Mouse (Mus musculus) hindlimb bud, embryonic 11.5 days (tissue): ENCODE measurements at regions not wholly inside any gene's neighbourhood (a gene's known extent, or its start where the extent isn't known, plus 50 kb on each side); places are given as distances from the start of the nearest gene placed in this dataset.

Experiments used
- DNase-seq: peaks from one replicate; pipeline ENCODE4 v3.0.0-alpha.2; 2012; ENCODE audit warnings: low read depth, low spot score; ENCODE audit errors: extremely low spot score

DNA sequence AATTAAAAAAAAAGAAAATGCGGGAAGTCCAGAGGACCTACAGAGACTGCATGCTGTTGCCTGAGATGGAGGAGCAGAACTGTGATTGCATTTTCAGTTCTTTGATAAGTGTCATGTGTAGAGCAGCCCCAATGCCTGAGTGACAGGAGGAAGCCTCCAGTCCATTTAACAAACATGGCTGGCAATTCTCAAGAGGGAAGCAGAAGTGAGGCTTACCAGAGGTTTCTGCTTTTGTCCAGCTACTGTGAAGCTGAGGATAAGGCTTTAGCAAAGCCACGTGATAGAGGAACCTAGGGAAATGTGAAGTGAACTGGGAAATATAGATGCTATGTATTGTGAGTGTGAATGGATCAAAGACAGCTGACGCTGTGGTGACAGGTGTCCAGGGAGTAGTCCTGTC, 56.6 kb downstream of the Sucnr1 start:
- no peak for DNase-seq

DNA sequence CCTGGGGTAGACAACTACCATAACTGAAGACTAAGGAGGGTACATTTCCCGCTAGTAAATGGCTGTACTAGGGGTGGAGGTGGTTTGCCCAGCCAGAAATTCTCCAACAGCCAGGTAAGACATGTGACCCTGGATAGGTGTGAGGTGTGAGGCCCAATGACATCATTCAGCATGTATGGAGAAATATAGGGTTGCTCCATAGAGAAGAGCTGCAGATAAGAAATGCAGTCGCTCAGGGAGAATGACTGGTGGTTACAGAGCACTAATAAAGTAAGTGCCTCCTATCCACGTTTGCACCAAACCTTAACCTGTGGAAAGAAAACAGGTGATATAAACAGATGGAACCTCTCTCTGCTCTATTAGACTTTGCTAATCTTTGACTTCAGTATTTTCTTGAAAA, 78.2 kb downstream of the Sucnr1 start:
- DNase-seq = no peak

DNA sequence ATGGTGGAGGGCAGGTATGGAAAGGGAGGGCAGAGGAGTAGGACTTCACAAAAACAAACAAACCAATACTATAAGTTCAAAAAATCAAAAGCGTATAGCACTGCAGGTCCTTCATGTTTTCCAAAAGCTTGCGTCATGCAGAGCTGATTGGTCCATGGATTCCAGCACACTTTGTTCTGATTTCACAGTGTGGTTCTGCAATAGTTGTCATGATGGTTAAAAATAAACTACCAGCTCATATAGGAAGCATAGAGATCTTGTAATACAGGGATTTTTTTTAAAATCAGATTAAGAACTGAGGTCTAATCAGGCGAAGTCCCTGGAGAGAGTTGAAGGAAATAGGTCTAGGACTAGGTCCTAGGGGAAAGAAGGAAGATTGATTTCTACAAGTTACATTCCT, 86.0 kb downstream of the Sucnr1 start:
- no peak for DNase-seq

DNA sequence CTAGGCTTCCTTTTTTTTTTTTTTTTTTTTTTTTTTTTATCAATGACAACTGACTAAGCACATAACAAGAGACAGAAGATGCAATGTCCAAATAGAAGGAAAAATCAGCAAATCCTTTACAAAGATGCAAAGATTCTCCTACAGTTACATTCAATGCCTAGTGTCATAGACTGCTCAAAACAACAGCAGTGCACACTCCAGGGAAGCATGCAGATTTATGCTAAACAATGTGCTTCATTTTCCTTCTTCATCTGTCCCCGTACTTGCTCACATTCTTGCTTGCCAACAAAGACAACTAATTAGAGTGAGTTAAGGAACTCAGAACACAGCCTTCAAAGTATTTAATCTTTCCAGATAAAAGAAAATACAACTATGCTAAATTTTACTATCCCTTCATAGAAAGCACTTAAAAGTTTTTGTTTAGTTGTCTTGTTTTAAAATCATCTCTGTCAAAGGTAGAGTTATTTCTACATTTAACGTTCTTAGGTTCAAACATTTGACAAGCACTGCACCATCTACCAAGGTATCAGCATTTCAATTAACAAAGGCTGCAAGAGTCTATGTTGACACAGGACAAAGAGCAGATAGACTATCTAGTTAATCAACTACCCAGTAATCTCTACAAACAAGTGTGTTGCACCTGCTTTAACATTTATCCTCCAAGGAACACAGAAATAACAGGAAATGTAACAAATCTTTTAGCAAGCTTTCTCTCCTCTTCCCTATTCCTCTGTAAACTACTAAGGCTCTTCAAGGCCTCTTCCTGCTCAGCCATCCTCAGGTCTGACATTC, 86.7 kb downstream of the Sucnr1 start:
- DNase-seq = no peak

DNA sequence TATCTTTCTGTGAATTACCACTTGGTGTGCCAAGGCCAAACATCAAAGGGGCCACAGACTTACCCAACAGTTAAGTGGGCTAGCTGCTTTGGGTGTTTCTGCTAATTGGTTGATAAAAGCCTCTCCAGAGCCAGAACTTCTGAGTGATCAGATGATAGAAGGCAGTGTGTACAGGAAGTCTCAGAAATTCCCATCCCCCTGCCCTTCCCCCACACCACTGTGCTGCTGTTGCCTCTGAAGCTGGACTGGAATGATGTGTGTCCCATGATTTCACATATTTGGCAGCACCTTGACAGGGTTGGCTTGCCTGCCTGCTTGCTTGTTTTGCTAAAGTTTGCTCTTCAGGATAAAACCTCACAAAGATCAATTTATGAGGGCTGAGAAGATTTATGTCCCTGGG, 87.9 kb downstream of the Sucnr1 start:
- no peak for DNase-seq

DNA sequence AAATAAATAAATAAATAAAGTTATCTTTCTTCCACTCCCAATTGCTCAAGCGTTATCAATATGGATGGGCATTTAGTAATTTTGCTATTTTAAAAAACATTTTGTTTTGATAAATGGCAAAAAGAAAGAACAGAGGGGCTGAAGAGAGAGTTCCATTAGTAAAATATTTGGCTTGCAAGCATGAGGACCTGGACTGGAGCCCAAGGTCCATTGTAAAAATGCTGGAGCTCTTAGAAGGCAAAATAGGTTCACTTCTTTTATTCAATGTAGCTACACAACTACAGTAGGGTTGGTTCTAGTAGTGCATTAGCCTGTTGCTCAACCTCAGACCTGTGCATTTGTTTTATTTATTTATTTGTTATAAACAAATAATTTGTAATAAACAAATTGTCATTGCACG, 102.8 kb downstream of the Sucnr1 start:
- DNase-seq = no peak

DNA sequence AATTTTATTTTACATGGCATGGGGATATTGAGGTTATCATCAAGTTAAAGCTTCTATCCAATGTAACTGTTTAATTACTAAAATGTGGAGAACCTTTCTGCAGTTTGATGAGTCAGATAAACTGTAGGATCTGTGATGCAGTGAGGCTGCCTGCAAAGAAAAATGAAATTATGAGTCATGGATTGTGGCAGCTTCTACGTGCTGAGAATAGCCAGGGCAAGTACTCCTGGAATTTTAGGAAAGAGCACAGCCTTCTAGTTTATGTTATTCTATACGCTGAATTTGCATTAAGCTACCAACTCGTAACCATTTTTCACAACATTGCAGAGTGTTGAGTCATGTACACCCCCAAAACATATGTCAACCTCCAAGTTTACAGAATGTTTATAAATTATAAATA, 114.4 kb downstream of the Sucnr1 start:
- no peak for DNase-seq

DNA sequence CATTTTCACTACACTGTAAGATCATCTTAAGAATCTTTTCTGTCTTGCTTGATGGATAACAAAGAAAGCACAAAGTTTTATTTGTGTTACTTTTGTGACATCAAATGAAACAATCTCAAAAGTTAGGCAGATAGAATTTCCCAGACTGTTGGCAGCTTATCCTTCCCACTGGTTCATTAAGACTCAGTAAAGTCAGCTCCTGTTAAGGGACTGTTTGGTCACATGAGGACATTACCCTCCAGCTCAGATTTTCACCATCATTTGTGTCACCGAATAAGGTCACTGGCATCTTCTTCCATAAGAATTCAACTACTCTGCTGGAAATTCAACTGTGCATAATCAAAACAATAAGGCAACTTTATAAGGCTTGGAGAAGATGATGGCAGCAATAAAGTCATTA, 126.3 kb downstream of the Sucnr1 start:
- no peak for DNase-seq

DNA sequence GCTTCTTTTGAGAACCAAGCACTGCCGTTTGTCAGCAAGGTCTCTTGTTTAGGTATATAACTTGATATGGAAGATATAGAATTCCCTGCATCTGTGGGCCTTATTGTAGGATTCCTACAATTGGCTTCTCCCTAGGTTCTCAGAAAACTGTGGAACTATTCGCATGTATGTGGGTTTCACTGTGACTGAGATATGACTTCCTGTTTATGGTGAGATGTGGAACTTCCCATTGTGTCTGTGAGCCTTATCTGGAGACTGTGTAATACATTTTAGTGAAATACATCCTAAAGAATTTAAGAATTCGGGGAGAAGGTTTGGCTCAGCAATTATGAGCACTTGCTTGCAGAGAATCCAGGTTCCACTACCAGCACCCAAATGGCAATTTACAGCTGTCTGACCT, 137.3 kb downstream of the Sucnr1 start:
- DNase-seq = no peak

DNA sequence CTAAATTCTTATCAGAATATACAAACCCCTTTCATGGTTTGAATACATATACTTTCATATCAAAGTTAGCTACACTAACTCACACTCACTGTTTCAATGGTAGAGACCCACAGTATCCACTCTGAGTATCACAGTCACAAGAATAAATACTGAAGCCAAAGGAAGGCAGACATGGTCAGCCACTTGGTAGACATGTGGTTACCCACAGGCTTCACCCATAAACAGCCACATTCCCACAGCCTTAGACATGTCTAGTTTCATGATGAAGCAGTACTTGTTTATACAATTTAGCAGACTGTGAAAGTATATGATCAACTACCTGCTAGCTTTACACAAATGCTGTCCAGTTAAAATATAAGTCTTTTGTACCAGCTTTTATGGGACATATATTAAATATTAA, 159.0 kb downstream of the Sucnr1 start:
- DNase-seq = no peak

DNA sequence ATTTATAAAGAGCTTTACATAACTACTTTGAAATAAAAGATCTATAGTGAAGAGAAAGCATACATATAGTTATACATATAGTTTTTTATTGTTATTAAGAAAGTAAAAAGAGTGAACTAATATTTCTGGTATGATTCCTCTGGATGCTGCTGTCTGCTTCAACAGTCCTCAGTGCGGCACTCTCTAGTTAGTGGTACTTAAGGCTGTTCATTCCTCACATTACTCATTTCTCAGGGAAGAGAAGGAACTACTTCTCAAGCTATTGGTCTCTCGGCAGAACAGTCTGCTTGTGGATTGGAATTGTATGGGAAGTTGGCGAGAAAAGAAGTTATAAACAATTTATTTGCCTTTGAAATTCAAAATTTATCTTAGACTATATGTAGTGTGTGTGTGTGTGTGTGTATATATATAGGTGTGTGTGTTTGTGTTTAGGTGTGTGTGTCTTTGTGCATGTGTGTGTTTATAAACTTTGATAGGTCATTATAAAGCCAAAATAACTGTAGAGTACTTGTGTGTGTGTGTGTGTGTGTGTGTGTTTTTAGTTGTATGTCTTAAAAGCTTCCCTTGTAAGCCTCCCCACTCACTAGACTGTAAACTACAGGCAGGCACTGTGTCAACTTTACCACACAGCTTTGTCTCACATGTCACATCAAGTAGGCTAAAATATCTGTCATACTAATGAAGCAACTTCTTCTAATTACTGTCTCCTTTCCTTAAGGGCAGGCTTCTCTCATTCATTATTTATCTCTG, 185.2 kb downstream of the Sucnr1 start:
- no peak for DNase-seq

DNA sequence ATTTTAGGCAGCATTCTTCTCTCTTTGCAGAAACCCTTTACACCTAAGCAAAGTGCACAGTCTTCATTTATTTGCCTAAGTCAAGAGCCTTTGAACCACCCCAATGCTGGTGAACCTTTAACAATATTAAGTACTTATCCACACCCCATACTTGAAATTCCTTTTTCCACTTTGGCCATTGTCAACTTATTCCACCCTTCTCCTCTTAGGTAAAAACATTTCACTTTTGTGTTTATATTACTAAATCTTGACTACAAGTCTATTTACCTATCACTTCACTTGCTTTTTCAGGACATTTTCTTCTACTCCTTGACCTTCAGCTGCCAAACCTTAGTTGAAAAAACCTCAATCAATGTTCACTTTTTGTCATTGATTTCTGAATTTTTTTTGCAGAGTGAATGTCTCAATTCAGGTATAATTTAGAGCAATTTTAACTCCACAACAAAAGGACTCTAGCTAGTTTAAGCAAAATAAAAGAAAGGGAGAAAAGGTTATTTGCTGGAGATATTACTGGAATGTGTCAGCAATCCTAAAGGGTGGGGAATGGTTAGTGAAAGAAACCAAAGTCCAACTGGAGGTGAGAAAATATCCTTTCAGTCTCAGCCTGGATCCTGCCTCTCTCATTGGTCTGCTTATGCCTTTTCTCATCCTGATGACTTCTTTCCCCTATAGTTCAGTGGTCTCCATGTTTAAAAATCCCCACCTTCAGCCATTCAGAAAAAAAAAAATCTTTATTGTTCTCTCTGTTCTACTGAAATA, 185.9 kb downstream of the Sucnr1 start:
- no peak for DNase-seq

DNA sequence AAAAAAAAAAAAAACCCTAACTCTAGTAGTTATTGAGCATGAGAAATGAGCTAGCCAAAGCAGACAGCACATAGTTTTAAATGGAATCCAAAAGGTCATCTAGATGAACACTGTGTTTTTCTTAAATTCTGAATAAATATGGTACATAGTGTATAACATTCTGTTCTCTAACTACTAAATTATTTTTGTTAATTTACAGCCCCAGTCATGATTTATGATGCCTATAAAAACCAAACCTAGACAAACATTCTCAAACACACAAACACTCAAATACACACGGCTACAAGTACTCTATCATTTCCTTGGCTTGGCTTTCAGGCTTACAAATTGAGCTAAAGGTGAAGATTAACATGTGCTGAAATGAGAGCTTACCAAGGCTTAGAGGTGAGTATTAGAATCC, 188.8 kb downstream of the Sucnr1 start:
- DNase-seq = peak; percentile 12

DNA sequence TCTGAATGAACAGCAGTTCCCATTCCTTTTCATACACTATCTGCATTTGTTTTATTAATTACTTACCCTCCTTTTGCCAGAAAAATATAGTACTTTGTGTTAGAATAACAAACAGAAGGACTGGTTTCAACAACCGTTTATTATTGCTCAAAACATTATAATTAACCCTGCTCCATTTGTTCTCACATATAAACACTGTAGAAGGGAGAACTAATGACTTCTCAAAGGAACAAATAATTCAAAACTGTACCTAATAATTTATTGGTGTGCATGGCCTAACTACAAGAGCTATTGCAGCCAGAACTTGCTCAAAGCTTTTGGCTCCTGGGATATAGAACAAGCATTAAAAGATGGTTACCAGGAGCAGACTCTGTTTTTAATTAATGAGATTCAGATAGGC, 192.1 kb downstream of the Sucnr1 start:
- DNase-seq = no peak

DNA sequence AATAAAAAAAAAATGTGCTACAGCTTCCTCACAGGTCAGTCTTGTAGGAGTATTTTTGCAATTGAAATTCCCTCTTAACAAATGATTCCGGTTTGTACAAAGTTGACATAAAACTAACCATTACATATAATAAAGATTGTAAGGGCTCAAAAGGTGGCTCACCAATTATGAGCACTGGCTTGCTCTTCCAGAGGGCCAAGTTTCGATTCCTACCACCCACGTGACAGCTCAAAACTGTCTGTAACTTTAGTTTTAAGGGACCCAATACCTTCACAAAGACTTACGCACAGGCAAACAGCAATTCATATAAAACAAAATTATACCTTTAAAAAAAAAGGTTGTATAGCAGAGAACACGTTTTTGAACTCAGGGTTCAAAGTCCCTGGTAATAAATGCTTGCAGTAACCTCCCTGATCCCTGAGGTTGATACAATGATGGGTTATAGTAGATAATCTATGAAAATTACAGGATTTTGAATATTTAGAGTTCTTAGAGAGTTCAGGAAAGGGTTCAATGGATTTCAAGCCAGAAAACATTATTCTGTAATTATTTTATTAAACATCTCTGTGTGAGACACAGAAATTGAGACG, 193.7 kb downstream of the Sucnr1 start:
- no peak for DNase-seq

DNA sequence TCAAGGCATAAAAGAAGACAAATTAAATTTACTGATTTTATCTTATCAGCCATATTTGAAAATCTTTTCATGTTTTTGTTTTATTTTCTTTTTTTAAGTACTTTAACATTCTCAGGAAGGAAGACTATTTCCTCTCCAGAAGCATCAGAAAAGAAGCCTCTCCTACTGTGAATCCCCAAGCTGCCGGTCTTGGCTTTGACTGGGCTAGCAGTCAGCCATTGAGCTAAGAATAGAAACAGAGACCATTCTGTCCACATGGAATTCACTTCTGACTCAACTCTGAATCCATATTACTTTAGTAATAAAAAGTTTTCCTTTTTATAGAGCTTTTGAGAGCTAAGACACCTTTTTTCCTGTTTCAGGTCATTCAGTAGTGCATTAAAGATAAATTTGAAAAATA, 194.8 kb upstream of the Mbnl1 start:
- DNase-seq = no peak

DNA sequence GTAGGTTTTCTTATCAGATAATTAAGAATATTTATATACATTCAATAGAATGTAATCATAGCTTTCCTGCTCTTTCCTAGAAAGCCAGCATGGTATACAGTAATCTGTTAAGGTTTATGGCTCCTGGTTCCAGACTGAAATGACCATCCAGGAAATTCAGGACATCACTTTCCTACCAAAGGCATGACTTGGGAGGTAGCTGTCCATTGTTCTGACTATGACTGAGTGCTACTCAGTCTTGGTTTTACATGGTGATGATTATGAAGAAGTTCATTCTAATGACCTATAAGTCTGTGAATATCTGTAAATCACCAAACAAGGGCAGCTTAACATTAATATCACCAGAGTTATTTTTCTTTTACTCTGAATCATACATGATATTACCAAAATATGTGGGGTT, 191.4 kb upstream of the Mbnl1 start:
- DNase-seq = no peak

DNA sequence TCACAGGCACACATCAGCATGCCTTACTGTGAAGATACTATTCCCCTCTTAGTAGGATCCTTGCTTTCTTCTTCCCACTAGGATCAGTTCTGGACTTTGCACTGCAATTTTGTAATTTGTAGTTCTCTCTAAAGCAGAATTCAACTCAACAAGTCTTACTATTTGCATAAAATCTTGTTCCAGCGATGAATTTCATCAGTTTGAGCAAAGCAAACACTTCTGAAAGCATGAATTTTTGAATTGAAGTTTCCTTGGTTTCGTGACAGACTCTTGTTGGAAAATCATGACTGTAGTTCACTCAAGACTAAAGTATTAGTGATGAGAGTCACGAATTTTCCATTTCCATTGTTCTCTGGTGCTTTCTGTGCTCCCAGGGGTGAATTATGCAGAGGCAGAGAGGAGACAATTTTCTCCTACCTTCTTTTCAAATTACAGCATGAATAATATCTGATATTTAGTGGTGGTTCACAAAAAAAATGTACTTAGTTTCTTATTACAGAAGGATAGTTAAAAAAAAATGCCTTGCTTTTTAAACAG, 190.6 kb upstream of the Mbnl1 start:
- no peak for DNase-seq

DNA sequence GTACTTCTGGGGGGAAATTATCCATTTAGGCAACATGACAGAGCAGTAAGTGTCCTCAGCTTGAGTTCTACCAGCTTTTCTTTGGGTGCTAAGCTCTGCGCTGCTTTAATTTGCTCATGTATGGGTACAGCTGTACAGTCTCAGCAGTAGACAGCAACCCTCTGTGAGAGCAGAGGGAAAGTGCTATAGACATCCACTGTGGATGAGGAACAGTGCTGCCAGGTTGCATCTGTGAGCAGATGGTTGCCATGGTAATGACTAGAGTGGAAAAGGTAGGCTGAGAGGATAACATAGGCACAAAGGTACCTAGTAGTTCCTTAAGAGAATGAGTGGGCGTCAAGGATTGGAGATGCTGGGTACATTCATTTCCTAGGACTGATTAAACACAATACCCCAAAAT, 180.5 kb upstream of the Mbnl1 start:
- DNase-seq = no peak

DNA sequence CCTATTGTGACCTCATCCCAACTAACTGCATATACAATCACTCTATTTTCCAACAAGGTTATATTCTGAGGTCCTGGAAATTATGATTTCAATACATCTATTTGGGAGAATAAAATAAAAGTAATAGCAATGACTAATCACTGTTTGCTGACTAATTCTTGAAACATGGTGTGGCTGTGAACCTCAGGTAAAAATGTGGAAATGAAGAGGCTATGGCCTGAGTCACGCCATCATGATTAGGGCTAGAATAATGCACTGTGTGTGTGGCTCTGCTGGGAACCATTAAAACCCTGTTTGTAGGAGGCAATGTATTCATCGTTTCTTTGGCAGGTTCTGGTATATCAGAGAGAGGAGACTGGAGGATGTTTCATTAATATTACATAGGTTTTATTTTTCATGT, 179.7 kb upstream of the Mbnl1 start:
- no peak for DNase-seq

DNA sequence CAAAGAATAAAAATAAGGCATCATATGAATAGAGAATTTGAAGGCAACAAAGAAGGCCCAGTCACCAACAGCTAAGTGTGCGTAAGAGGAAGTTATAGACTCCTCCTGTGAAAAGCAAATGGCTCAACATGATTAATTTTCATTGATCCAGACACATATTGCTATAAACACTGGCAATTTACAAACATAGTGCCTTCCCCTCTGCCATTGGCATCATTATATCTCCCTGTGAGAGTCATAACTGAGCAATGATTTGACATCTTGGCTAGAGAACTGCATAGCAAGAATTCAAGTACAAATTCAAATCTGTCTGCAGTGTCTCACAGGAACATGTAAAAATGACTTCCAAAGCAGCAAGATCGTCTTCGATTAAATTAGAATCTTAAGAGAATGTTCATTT, 167.2 kb upstream of the Mbnl1 start:
- no peak for DNase-seq
